Mouse (Mus musculus) hindbrain, embryonic 16.5 days (tissue): ENCODE measurements at regions not wholly inside any gene's neighbourhood (a gene's known extent, or its start where the extent isn't known, plus 50 kb on each side); places are given as distances from the start of the nearest gene placed in this dataset.

Experiments used
- ATAC-seq: fragments of 200-750 bp; cut with Nextera tagmentation; 2 replicates; pipeline ENCODE4 v1.8.0; 2017; ENCODE audit warnings: moderate TSS enrichment, moderate library complexity
- H3K27ac ChIP-seq: fragments of 300-500 bp; sonication (generic); 2 replicates; pipeline ENCODE4 v1.5.1; 2014; ENCODE audit warnings: low read depth, mild to moderate bottlenecking, control low read depth, low read length, moderate library complexity
- H3K27me3 ChIP-seq: fragments of 300-500 bp; sonication (generic); replicated peaks from 2 replicates; pipeline ENCODE4 v1.6.1; 2014; ENCODE audit warnings: low read length; ENCODE audit not compliant: control insufficient read depth, insufficient read depth
- H3K36me3 ChIP-seq: fragments of 300-500 bp; sonication (generic); 2 replicates; pipeline ENCODE4 v1.6.1; 2014; ENCODE audit warnings: mild to moderate bottlenecking, low read length, moderate library complexity, mixed read lengths; ENCODE audit not compliant: control insufficient read depth, insufficient read depth
- H3K4me1 ChIP-seq: fragments of 300-500 bp; sonication (generic); 2 replicates; pipeline ENCODE4 v1.6.1; 2014; ENCODE audit warnings: low read depth, low read length; ENCODE audit not compliant: control insufficient read depth, insufficient read depth
- H3K4me2 ChIP-seq: fragments of 300-500 bp; sonication (generic); 2 replicates; pipeline ENCODE4 v1.6.1; 2014; ENCODE audit warnings: mild to moderate bottlenecking, low read length, control low read depth, moderate library complexity
- H3K4me3 ChIP-seq: fragments of 300-500 bp; sonication (generic); 2 replicates; pipeline ENCODE4 v1.5.1; 2014; ENCODE audit warnings: mild to moderate bottlenecking, low read length, control low read depth, moderate library complexity
- H3K9ac ChIP-seq: fragments of 300-500 bp; sonication (generic); 2 replicates; pipeline ENCODE4 v1.6.1; 2014; ENCODE audit warnings: low read depth, mild to moderate bottlenecking, control low read depth, low read length, moderate library complexity
- H3K9me3 ChIP-seq: fragments of 300-500 bp; sonication (generic); 2 replicates; pipeline ENCODE4 v1.6.1; 2014; ENCODE audit warnings: mild to moderate bottlenecking, low read length, moderate library complexity; ENCODE audit not compliant: control insufficient read depth
- WGBS: fragments of 180-500 bp; shearing (Covaris S2); extraction: QIAGEN DNeasy Blood & Tissue Kit; methylation state at CpG from one replicate; pipeline ENCODE4 v1.1.7; 2014; 5-methylcytosine and 5-hydroxymethylcytosine counted together

- Histone ChIP-seq H3K36me3 (no peaks in the 10 kb centered on the region), H3K4me3 (no peak overlapping the region), H3K9ac (no peak overlapping the region), H3K4me2 (no peak overlapping the region), H3K27ac (no peak overlapping the region), H3K27me3 (no peaks in the 10 kb centered on the region), H3K9me3 (no peaks in the 10 kb centered on the region), H3K4me1 (no peaks in the 10 kb centered on the region)
- 93% methylated on average over 2 of the region's 2 CpGs for WGBS
- ATAC-seq: no peak
These were observed 212.2 kb downstream of the Cdh7 start for GRCm38 (mm10) chr1:110194481-110194880.

DNA sequence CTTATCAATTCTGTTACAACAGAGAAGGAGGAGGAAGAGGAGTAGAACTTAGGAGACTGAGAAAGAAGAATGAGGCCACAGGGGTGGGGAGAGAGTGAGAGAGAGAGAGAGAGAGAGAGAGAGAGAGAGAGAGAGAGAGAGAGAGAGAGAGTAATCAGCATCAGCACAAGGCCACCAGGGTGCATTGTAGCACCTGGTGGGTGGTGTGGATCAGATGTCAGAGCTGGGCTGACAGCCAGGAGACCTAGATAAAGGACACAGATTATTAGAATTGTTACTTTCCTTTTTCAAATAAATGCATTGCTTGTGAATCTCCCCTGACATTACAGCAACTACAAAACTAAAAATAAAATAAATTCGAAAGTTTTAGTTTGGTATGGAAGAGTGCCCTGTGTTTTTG is 233.7 kb downstream of the Cdh7 start:
- no peak overlapping the region for H3K4me3 ChIP-seq
- H3K27me3 ChIP-seq: no peaks in the 10 kb centered on the region
- H3K9me3 ChIP-seq: no peaks in the 10 kb centered on the region
- H3K4me1 ChIP-seq: no peaks in the 10 kb centered on the region
- H3K9ac ChIP-seq: no peak overlapping the region
- ATAC-seq: no peak
- H3K27ac ChIP-seq: no peak overlapping the region
- 91% methylated on average over 1 of the region's 1 CpGs for WGBS
- no peaks in the 10 kb centered on the region for H3K36me3 ChIP-seq
- H3K4me2 ChIP-seq: no peak overlapping the region

GRCm38 (mm10) chr1:110246218-110246617 is 264.0 kb downstream of the Cdh7 start:
- Histone ChIP-seq H3K4me3 (no peak overlapping the region), H3K27ac (no peak overlapping the region), H3K27me3 (no peaks in the 10 kb centered on the region), H3K9ac (no peak overlapping the region), H3K4me2 (no peak overlapping the region), H3K9me3 (no peaks in the 10 kb centered on the region), H3K4me1 (no peaks in the 10 kb centered on the region), H3K36me3 (no peaks in the 10 kb centered on the region)
- ATAC-seq: peak; percentile 75
- WGBS: 54% methylated on average over 4 of the region's 4 CpGs
